Mouse (Mus musculus): ENCODE results near the gene Unc79. TPM values are rescaled to one million over a fixed set of nuclear protein-coding genes. Genes with fewer than 3 reads are reported as not detected.
A peak's percentile ranks its signal among the peaks of the same experiment; 100 is the strongest.

The Unc79 gene
- polyA plus RNA-seq, 1 experiment from 2014 or later, result 2.6 TPM

- 9% methylated on average over 7 of the region's 7 CpGs for WGBS
- Histone ChIP-seq H3K4me2 (peak overlapping the region; percentile 28; the same call in 1 of the 2 replicates), H3K4me1 (ENCODE audit: control insufficient read depth, insufficient read depth, low read length) (peaks cover 7% of the 10 kb centered on the region), H3K27ac (ENCODE audit: low read depth, low read length) (no peak overlapping the region), H3K27me3 (ENCODE audit: control insufficient read depth, insufficient read depth, low read length) (no peaks in the 10 kb centered on the region), H3K4me3 (ENCODE audit: low read depth, low read length) (no peak overlapping the region), H3K36me3 (ENCODE audit: control insufficient read depth, insufficient read depth, low read length) (no peaks in the 10 kb centered on the region), H3K9ac (ENCODE audit: low read length) (no peak overlapping the region), H3K9me3 (ENCODE audit: control insufficient read depth, low read length) (no peaks in the 10 kb centered on the region)
- DNase-seq (ENCODE audit: low spot score, missing footprints) (no peak), ATAC-seq (ENCODE audit: low FRiP score) (peak; percentile 80)
Measured at GRCm38 (mm10) chr12:103183057-103183456, 234.4 kb downstream of the Unc79 start.

GRCm38 (mm10) chr12:103187020-103187419, 238.4 kb downstream of the Unc79 start:
- Histone ChIP-seq H3K36me3 (ENCODE audit: control insufficient read depth, insufficient read depth, low read length) (no peaks in the 10 kb centered on the region), H3K4me2 (no peak overlapping the region), H3K9me3 (ENCODE audit: control insufficient read depth, low read length) (no peaks in the 10 kb centered on the region), H3K27me3 (ENCODE audit: control insufficient read depth, insufficient read depth, low read length) (no peaks in the 10 kb centered on the region), H3K9ac (ENCODE audit: low read length) (no peak overlapping the region), H3K27ac (ENCODE audit: low read depth, low read length) (no peak overlapping the region), H3K4me1 (ENCODE audit: control insufficient read depth, insufficient read depth, low read length) (peaks cover 12% of the 10 kb centered on the region), H3K4me3 (ENCODE audit: low read depth, low read length) (no peak overlapping the region)
- ATAC-seq (ENCODE audit: low FRiP score) (no peak), DNase-seq (ENCODE audit: low spot score, missing footprints) (no peak)
- 87% methylated on average over 7 of the region's 7 CpGs for WGBS

GRCm38 (mm10) chr12:103188223-103188622, 239.6 kb downstream of the Unc79 start:
- ATAC-seq (ENCODE audit: low FRiP score), result no peak
- Histone ChIP-seq H3K9me3 (ENCODE audit: control insufficient read depth, low read length) (no peaks in the 10 kb centered on the region), H3K27ac (ENCODE audit: low read depth, low read length) (no peak overlapping the region), H3K36me3 (ENCODE audit: control insufficient read depth, insufficient read depth, low read length) (no peaks in the 10 kb centered on the region), H3K9ac (ENCODE audit: low read length) (no peak overlapping the region), H3K27me3 (ENCODE audit: control insufficient read depth, insufficient read depth, low read length) (no peaks in the 10 kb centered on the region), H3K4me1 (ENCODE audit: control insufficient read depth, insufficient read depth, low read length) (peaks cover 8% of the 10 kb centered on the region), H3K4me2 (no peak overlapping the region), H3K4me3 (ENCODE audit: low read depth, low read length) (no peak overlapping the region)
- no peak for DNase-seq (ENCODE audit: low spot score, missing footprints)
- 69% methylated on average over 8 of the region's 8 CpGs for WGBS

- WGBS, result 89% methylated on average over 12 of the region's 12 CpGs
- Histone ChIP-seq H3K4me3 (ENCODE audit: low read depth, low read length) (no peak overlapping the region), H3K27ac (ENCODE audit: low read depth, low read length) (no peak overlapping the region), H3K27me3 (ENCODE audit: control insufficient read depth, insufficient read depth, low read length) (no peaks in the 10 kb centered on the region), H3K4me2 (no peak overlapping the region), H3K9ac (ENCODE audit: low read length) (no peak overlapping the region), H3K36me3 (ENCODE audit: control insufficient read depth, insufficient read depth, low read length) (no peaks in the 10 kb centered on the region), H3K4me1 (ENCODE audit: control insufficient read depth, insufficient read depth, low read length) (peaks cover 6% of the 10 kb centered on the region), H3K9me3 (ENCODE audit: control insufficient read depth, low read length) (no peaks in the 10 kb centered on the region)
- ATAC-seq (ENCODE audit: low FRiP score) (no peak), DNase-seq (ENCODE audit: low spot score, missing footprints) (no peak)
Measured at GRCm38 (mm10) chr12:103189771-103190170, 241.1 kb downstream of the Unc79 start.

- no peak for ATAC-seq (ENCODE audit: low FRiP score)
- Histone ChIP-seq H3K27me3 (ENCODE audit: control insufficient read depth, insufficient read depth, low read length) (no peaks in the 10 kb centered on the region), H3K9me3 (ENCODE audit: control insufficient read depth, low read length) (no peaks in the 10 kb centered on the region), H3K4me1 (ENCODE audit: control insufficient read depth, insufficient read depth, low read length) (peaks cover 6% of the 10 kb centered on the region), H3K4me3 (ENCODE audit: low read depth, low read length) (no peak overlapping the region), H3K9ac (ENCODE audit: low read length) (no peak overlapping the region), H3K36me3 (ENCODE audit: control insufficient read depth, insufficient read depth, low read length) (no peaks in the 10 kb centered on the region), H3K27ac (ENCODE audit: low read depth, low read length) (no peak overlapping the region), H3K4me2 (no peak overlapping the region)
- WGBS, result 74% methylated on average over 5 of the region's 5 CpGs
- no peak for DNase-seq (ENCODE audit: low spot score, missing footprints)
Measured at GRCm38 (mm10) chr12:103192996-103193395, 244.3 kb downstream of the Unc79 start.

GRCm38 (mm10) chr12:103202592-103203544, 254.2 kb downstream of the Unc79 start:
- DNase-seq (ENCODE audit: low spot score, missing footprints) (peak; percentile 91), ATAC-seq (ENCODE audit: low FRiP score) (peak; percentile 75)
- Histone ChIP-seq H3K4me1 (ENCODE audit: control insufficient read depth, insufficient read depth, low read length) (peaks cover 13% of the 10 kb centered on the region), H3K27ac (ENCODE audit: low read depth, low read length) (peak overlapping the region; percentile 50), H3K9me3 (ENCODE audit: control insufficient read depth, low read length) (no peaks in the 10 kb centered on the region), H3K27me3 (ENCODE audit: control insufficient read depth, insufficient read depth, low read length) (no peaks in the 10 kb centered on the region), H3K36me3 (ENCODE audit: control insufficient read depth, insufficient read depth, low read length) (no peaks in the 10 kb centered on the region), H3K9ac (ENCODE audit: low read length) (0 out of 2 replicates have a peak overlapping the region, but pooled peaks have one; percentile 16), H3K4me2 (no peak overlapping the region; the same call in 1 of the 2 replicates), H3K4me3 (ENCODE audit: low read depth, low read length) (no peak overlapping the region)
- 28% methylated on average over 11 of the region's 11 CpGs for WGBS

- Histone ChIP-seq H3K9ac (ENCODE audit: low read length) (no peak overlapping the region), H3K4me3 (ENCODE audit: low read depth, low read length) (no peak overlapping the region), H3K4me1 (ENCODE audit: control insufficient read depth, insufficient read depth, low read length) (peaks cover 13% of the 10 kb centered on the region), H3K36me3 (ENCODE audit: control insufficient read depth, insufficient read depth, low read length) (no peaks in the 10 kb centered on the region), H3K9me3 (ENCODE audit: control insufficient read depth, low read length) (no peaks in the 10 kb centered on the region), H3K27ac (ENCODE audit: low read depth, low read length) (no peak overlapping the region), H3K27me3 (ENCODE audit: control insufficient read depth, insufficient read depth, low read length) (no peaks in the 10 kb centered on the region), H3K4me2 (no peak overlapping the region)
- WGBS, result 82% methylated on average over 7 of the region's 7 CpGs
- ATAC-seq (ENCODE audit: low FRiP score), result no peak
- no peak for DNase-seq (ENCODE audit: low spot score, missing footprints)
Measured at GRCm38 (mm10) chr12:103205561-103205960, 256.9 kb downstream of the Unc79 start.

- no peak overlapping the region for H3K27ac ChIP-seq (ENCODE audit: low read depth, low read length)
- 87% methylated on average over 7 of the region's 7 CpGs for WGBS
- H3K9me3 ChIP-seq (ENCODE audit: control insufficient read depth, low read length), result no peaks in the 10 kb centered on the region
- H3K36me3 ChIP-seq (ENCODE audit: control insufficient read depth, insufficient read depth, low read length), result no peaks in the 10 kb centered on the region; the same call in 1 of the 2 replicates
- no peaks in the 10 kb centered on the region for H3K27me3 ChIP-seq (ENCODE audit: control insufficient read depth, insufficient read depth, low read length)
- no peak for DNase-seq (ENCODE audit: low spot score, missing footprints)
- H3K9ac ChIP-seq (ENCODE audit: low read length), result no peak overlapping the region
- H3K4me1 ChIP-seq (ENCODE audit: control insufficient read depth, insufficient read depth, low read length), result no peaks in the 10 kb centered on the region
- no peak for ATAC-seq (ENCODE audit: low FRiP score)
- H3K4me3 ChIP-seq (ENCODE audit: low read depth, low read length), result no peak overlapping the region
- H3K4me2 ChIP-seq, result no peak overlapping the region
Measured at GRCm38 (mm10) chr12:103209581-103209980, 260.9 kb downstream of the Unc79 start.

GRCm38 (mm10) chr12:103211078-103211477, 262.4 kb downstream of the Unc79 start:
- Histone ChIP-seq H3K9me3 (ENCODE audit: control insufficient read depth, low read length) (no peaks in the 10 kb centered on the region), H3K4me3 (ENCODE audit: low read depth, low read length) (no peak overlapping the region), H3K27me3 (ENCODE audit: control insufficient read depth, insufficient read depth, low read length) (no peaks in the 10 kb centered on the region), H3K9ac (ENCODE audit: low read length) (no peak overlapping the region), H3K27ac (ENCODE audit: low read depth, low read length) (no peak overlapping the region), H3K4me1 (ENCODE audit: control insufficient read depth, insufficient read depth, low read length) (no peaks in the 10 kb centered on the region), H3K4me2 (no peak overlapping the region), H3K36me3 (ENCODE audit: control insufficient read depth, insufficient read depth, low read length) (no peaks in the 10 kb centered on the region; the same call in 1 of the 2 replicates)
- 72% methylated on average over 5 of the region's 5 CpGs for WGBS
- no peak for DNase-seq (ENCODE audit: low spot score, missing footprints)
- ATAC-seq (ENCODE audit: low FRiP score), result no peak

Measured in midbrain, embryonic 11.5 days (tissue).